Mouse (Mus musculus): ENCODE measurements at regions not wholly inside any gene's neighbourhood (a gene's known extent, or its start where the extent isn't known, plus 50 kb on each side); places are given as distances from the start of the nearest gene placed in this dataset.
"Not testable (repeated sequence)": the region's sequence is repeated elsewhere in the genome, so short reads cannot be mapped to it uniquely, and the experiment has no call there.

- in situ Hi-C loops (cut with MseI, MboI): not testable (repeated sequence)
Measured at GRCm38 (mm10) chr6:68632309-68632708, 1096.7 kb upstream of the Tacstd2 start.

- in situ Hi-C loops (cut with MseI, MboI): no loop called here
Measured at GRCm38 (mm10) chr6:68631787-68632186, 1096.2 kb upstream of the Tacstd2 start.

GRCm38 (mm10) chr6:68606033-68606432 lies 1070.4 kb upstream of the Tacstd2 start:
- in situ Hi-C loops (cut with MseI, MboI): no loop called here
